Mouse (Mus musculus) forebrain, embryonic 13.5 days (tissue): ENCODE measurements at regions not wholly inside any gene's neighbourhood (a gene's known extent, or its start where the extent isn't known, plus 50 kb on each side); places are given as distances from the start of the nearest gene placed in this dataset.
"Not testable (repeated sequence)": the region's sequence is repeated elsewhere in the genome, so short reads cannot be mapped to it uniquely, and the experiment has no call there.

Source experiments
- ATAC-seq: fragments of 200-750 bp; cut with Nextera tagmentation; 2 replicates; pipeline ENCODE4 v1.8.0; 2017
- H3K27ac ChIP-seq: fragments of 300-500 bp; sonication (generic); 2 replicates; pipeline ENCODE4 v1.5.1; 2015; ENCODE audit warnings: inconsistent platforms, mild to moderate bottlenecking, moderate library complexity
- H3K27me3 ChIP-seq: fragments of 300-500 bp; sonication (generic); 2 replicates; pipeline ENCODE4 v1.6.1; 2015; ENCODE audit warnings: mild to moderate bottlenecking, inconsistent platforms
- H3K36me3 ChIP-seq: fragments of 300-500 bp; sonication (generic); 2 replicates; pipeline ENCODE4 v1.6.1; 2015; ENCODE audit warnings: mild to moderate bottlenecking, inconsistent platforms; ENCODE audit not compliant: poor library complexity, severe bottlenecking
- H3K4me1 ChIP-seq: fragments of 300-500 bp; sonication (generic); 2 replicates; pipeline ENCODE4 v1.6.1; 2015; ENCODE audit warnings: inconsistent platforms
- H3K4me2 ChIP-seq: fragments of 300-500 bp; sonication (generic); 2 replicates; pipeline ENCODE4 v1.6.1; 2015; ENCODE audit warnings: inconsistent platforms, mild to moderate bottlenecking, moderate library complexity
- H3K4me3 ChIP-seq: fragments of 300-500 bp; sonication (generic); 2 replicates; pipeline ENCODE4 v1.5.1; 2015; ENCODE audit warnings: mild to moderate bottlenecking, inconsistent platforms
- H3K9ac ChIP-seq: fragments of 300-500 bp; sonication (generic); 2 replicates; pipeline ENCODE4 v1.6.1; 2015; ENCODE audit warnings: mild to moderate bottlenecking, inconsistent platforms
- H3K9me3 ChIP-seq: fragments of 300-500 bp; sonication (generic); replicated peaks from 2 replicates; pipeline ENCODE4 v1.6.1; 2016; ENCODE audit warnings: inconsistent platforms
- WGBS: fragments of 180-500 bp; shearing (Covaris S2); methylation state at CpG from one replicate; pipeline ENCODE4 v1.1.7; 2015; 5-methylcytosine and 5-hydroxymethylcytosine counted together

- 46% methylated on average over 22 of the region's 22 CpGs for WGBS
- no peak overlapping the region for H3K27ac ChIP-seq
- no peaks in the 10 kb centered on the region for H3K36me3 ChIP-seq
- ATAC-seq = peak; percentile 45
- no peaks in the 10 kb centered on the region for H3K27me3 ChIP-seq
- no peaks in the 10 kb centered on the region for H3K9me3 ChIP-seq
- H3K9ac ChIP-seq = no peak overlapping the region
- peaks cover 10% of the 10 kb centered on the region for H3K4me1 ChIP-seq
- H3K4me3 ChIP-seq = peak overlapping the region; percentile 6; the same call in 1 of the 2 replicates
- peak overlapping the region; percentile 38 for H3K4me2 ChIP-seq
Measured at GRCm38 (mm10) chr8:17948053-17948834, 1029.8 kb downstream of the Defb40 start.

GRCm38 (mm10) chr8:17934696-17935095, 1043.4 kb downstream of the Defb40 start:
- Histone ChIP-seq H3K36me3 (no peaks in the 10 kb centered on the region), H3K9me3 (no peaks in the 10 kb centered on the region), H3K27ac (no peak overlapping the region), H3K4me2 (no peak overlapping the region), H3K4me3 (no peak overlapping the region), H3K4me1 (peaks cover 3% of the 10 kb centered on the region; the same call in 1 of the 2 replicates), H3K27me3 (no peaks in the 10 kb centered on the region), H3K9ac (no peak overlapping the region)
- ATAC-seq = no peak

GRCm38 (mm10) chr8:17909316-17909715, 1068.7 kb downstream of the Defb40 start:
- no peaks in the 10 kb centered on the region for H3K9me3 ChIP-seq
- no peak overlapping the region for H3K27ac ChIP-seq
- no peaks in the 10 kb centered on the region for H3K36me3 ChIP-seq
- 94% methylated on average over 15 of the region's 15 CpGs for WGBS
- H3K27me3 ChIP-seq = no peaks in the 10 kb centered on the region
- 0 out of 2 replicates have a peak, but pooled peaks cover 2% of the 10 kb centered on the region for H3K4me1 ChIP-seq
- H3K4me3 ChIP-seq = no peak overlapping the region
- no peak overlapping the region for H3K4me2 ChIP-seq
- H3K9ac ChIP-seq = no peak overlapping the region
- ATAC-seq = no peak

- not testable (repeated sequence) for ATAC-seq, H3K36me3 ChIP-seq
Measured at GRCm38 (mm10) chr8:17888598-17888997, 1089.5 kb downstream of the Defb40 start.

GRCm38 (mm10) chr8:17863388-17863787, 1114.7 kb downstream of the Defb40 start:
- Histone ChIP-seq H3K36me3 (no peaks in the 10 kb centered on the region), H3K9me3 (no peaks in the 10 kb centered on the region), H3K9ac (no peak overlapping the region), H3K27ac (no peak overlapping the region), H3K4me2 (no peak overlapping the region), H3K4me1 (no peaks in the 10 kb centered on the region), H3K27me3 (no peaks in the 10 kb centered on the region), H3K4me3 (no peak overlapping the region)
- ATAC-seq = no peak
- WGBS = 92% methylated on average over 2 of the region's 2 CpGs

More at GRCm38 (mm10) chr8:17888598-17888997, 1089.5 kb downstream of the Defb40 start:
- not testable (repeated sequence) for H3K27ac ChIP-seq, H3K9me3 ChIP-seq, H3K4me2 ChIP-seq, H3K27me3 ChIP-seq, H3K4me3 ChIP-seq, H3K9ac ChIP-seq, H3K4me1 ChIP-seq
- 78% methylated on average over 5 of the region's 5 CpGs for WGBS
